Mouse (Mus musculus) ES-Bruce4 (cell line): ENCODE measurements around the gene Dysf. TPM values are rescaled to one million over a fixed set of nuclear protein-coding genes. Genes with fewer than 3 reads are reported as not detected.

Source experiments
- H3K27ac ChIP-seq: 2 replicates; pipeline ENCODE4 v1.5.1; 2012; ENCODE audit warnings: low read length, inconsistent platforms; ENCODE audit not compliant: insufficient read depth
- H3K27me3 ChIP-seq: 2 replicates; pipeline ENCODE4 v1.6.1; 2012; ENCODE audit warnings: mild to moderate bottlenecking, low read length, inconsistent platforms; ENCODE audit not compliant: control insufficient read depth, poor library complexity, insufficient read depth, severe bottlenecking
- H3K36me3 ChIP-seq: 2 replicates; pipeline ENCODE4 v1.6.1; 2012; ENCODE audit warnings: inconsistent platforms, mild to moderate bottlenecking, low read length, moderate library complexity; ENCODE audit not compliant: control insufficient read depth, poor library complexity, insufficient read depth, severe bottlenecking
- H3K4me1 ChIP-seq: one replicate; pipeline ENCODE4 v1.8.1; 2011; ENCODE audit warnings: low read length; ENCODE audit not compliant: control insufficient read depth, insufficient read depth
- H3K4me3 ChIP-seq: 2 replicates; pipeline ENCODE4 v1.5.1; 2011; ENCODE audit warnings: low read depth, mild to moderate bottlenecking, low read length
- H3K9ac ChIP-seq: 2 replicates; pipeline ENCODE4 v1.6.1; 2012; ENCODE audit warnings: low read depth, mild to moderate bottlenecking, inconsistent platforms; ENCODE audit not compliant: poor library complexity, severe bottlenecking
- H3K9me3 ChIP-seq: replicated peaks from 2 replicates; pipeline ENCODE4 v1.6.1; 2012; ENCODE audit warnings: mild to moderate bottlenecking, low read length, inconsistent platforms; ENCODE audit not compliant: control insufficient read depth, poor library complexity, insufficient read depth, severe bottlenecking
- CTCF ChIP-seq: IDR thresholded peaks from one replicate; pipeline ENCODE4 v1.8.1; 2011; ENCODE audit warnings: low read depth, low read length
- EP300 ChIP-seq: IDR thresholded peaks from 2 replicates; pipeline ENCODE4 v1.6.1; 2011; ENCODE audit warnings: low read depth, low read length; ENCODE audit not compliant: insufficient read depth
- POLR2A ChIP-seq: IDR thresholded peaks from one replicate; pipeline ENCODE4 v1.8.1; 2011; ENCODE audit warnings: low read length; ENCODE audit not compliant: insufficient read depth
- polyA plus RNA-seq: library from polyadenylated mRNA; stranded (reverse); fragments of >200 nt; gene quantifications from 2 replicates; pipeline ENCODE4 v1.2.4, GENCODE M21; 2011; ENCODE audit warnings: low read depth; ENCODE audit not compliant: missing spikeins, insufficient read depth, insufficient read length

The Dysf gene
- polyA plus RNA-seq, 1 experiment = 18.5 TPM

DNA sequence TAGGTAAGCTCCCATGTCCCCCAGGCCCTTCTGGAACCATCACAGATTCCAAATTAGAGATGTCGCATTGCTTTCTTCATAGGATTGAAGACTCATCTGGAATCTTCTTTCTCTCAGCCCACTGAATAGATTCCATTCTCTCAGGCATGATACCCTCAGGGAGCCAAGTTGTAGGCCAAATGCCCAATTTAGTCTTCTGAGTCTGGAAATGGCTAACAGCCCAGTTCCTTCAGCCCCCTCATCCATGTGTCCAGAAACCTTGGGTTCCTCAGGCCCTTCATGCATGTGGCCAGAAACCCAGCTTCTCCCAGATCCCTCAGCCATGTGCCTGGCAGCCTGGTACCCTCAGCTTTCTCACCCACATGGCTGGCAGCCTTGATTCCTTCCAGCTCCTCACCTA is 160.2 kb downstream of the Dysf start:
- Histone ChIP-seq H3K27ac (no peak overlapping the region), H3K36me3 (no peaks in the 10 kb centered on the region), H3K27me3 (no peaks in the 10 kb centered on the region), H3K4me1 (no peaks in the 10 kb centered on the region), H3K4me3 (no peak overlapping the region), H3K9ac (no peak overlapping the region), H3K9me3 (no peaks in the 10 kb centered on the region)
- no peak for TF ChIP-seq CTCF
- no peak for TF ChIP-seq POLR2A
- no peak for TF ChIP-seq EP300

DNA sequence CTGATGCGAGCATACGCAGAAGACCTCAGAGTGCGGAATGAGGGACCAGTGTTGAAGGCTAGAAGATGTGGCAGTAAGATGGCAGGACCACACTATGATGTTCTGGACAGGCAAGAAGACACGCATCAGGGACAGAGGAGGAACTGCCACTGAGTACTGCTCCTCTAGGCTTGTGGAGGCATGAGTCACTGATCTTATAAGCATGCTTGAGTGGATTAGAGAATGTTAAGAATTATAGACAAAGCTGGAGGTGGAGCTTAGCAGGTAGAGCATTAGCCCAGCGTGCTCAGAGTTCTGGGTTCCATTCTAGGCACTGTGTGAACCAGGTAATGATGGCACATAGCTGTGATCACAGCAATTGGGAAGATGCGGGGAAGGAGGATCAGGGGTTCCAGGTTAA is 165.2 kb downstream of the Dysf start:
- Histone ChIP-seq H3K4me1 (no peaks in the 10 kb centered on the region), H3K9me3 (no peaks in the 10 kb centered on the region), H3K36me3 (no peaks in the 10 kb centered on the region), H3K27me3 (no peaks in the 10 kb centered on the region), H3K4me3 (no peak overlapping the region), H3K9ac (no peak overlapping the region), H3K27ac (no peak overlapping the region)
- no peak for TF ChIP-seq CTCF
- no peak for TF ChIP-seq EP300
- TF ChIP-seq POLR2A = no peak

DNA sequence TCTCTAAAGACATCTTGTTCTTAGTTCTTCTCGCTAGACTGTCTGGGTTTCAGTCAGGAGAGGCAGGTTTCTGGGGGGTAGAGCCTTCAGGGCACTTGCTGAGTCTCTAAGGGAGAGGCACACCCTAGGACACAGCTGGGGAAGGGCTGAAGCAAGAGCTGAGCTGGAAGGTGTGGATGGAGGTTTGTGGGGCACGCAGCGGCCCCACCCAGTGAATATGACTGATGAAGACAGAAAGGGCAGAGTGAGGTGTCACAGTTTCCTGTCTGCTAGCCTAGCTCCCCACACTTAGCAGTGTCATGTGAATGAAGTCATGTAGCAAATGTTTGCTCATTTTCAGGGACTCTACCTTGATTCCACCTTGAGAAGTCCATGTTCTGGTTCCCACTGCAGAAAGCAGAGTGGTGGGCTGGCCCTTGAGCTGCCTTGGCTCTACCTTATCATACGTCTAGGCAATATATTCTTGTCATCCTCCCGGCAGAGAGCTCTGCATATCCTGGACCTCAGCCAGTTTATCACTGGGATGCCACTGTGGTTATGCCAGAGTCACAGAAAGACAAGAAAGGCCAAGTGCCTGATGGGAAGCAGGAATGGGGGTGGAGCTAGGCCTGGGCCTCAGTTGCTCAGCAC is 170.5 kb downstream of the Dysf start:
- H3K9me3 ChIP-seq = no peaks in the 10 kb centered on the region
- TF ChIP-seq EP300 (no peak), POLR2A (no peak), CTCF (no peak)

DNA sequence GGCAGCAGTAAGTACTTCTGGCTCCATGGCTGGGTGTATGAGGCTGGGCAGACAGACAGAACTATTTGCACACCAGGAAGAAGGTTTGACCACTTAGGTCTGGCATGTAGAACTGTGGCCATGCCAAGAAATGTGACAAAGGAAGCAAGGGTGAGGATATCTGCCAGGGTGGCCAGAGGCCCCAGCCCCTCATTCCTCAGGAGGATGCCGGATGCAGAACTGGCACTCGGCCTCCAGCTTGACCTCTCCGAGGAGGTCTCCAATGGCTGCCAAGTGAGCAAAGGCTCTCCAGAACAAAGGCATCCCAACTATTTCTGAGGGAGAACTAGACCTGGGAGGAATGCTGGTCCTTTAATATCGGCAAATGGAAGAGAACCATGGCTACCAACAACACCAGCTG is 173.1 kb downstream of the Dysf start:
- no peaks in the 10 kb centered on the region for H3K4me1 ChIP-seq
- no peak overlapping the region for H3K9ac ChIP-seq
- H3K27me3 ChIP-seq = no peaks in the 10 kb centered on the region
- no peaks in the 10 kb centered on the region for H3K9me3 ChIP-seq
- no peak overlapping the region for H3K4me3 ChIP-seq
- no peak overlapping the region for H3K27ac ChIP-seq
- no peaks in the 10 kb centered on the region for H3K36me3 ChIP-seq
- TF ChIP-seq EP300 = no peak
- no peak for TF ChIP-seq CTCF
- no peak for TF ChIP-seq POLR2A

More for the DNA sequence above, 170.5 kb downstream of the Dysf start:
- Histone ChIP-seq H3K4me1 (no peaks in the 10 kb centered on the region), H3K27me3 (no peaks in the 10 kb centered on the region), H3K36me3 (no peaks in the 10 kb centered on the region), H3K27ac (no peak overlapping the region), H3K9ac (no peak overlapping the region), H3K4me3 (no peak overlapping the region)

DNA sequence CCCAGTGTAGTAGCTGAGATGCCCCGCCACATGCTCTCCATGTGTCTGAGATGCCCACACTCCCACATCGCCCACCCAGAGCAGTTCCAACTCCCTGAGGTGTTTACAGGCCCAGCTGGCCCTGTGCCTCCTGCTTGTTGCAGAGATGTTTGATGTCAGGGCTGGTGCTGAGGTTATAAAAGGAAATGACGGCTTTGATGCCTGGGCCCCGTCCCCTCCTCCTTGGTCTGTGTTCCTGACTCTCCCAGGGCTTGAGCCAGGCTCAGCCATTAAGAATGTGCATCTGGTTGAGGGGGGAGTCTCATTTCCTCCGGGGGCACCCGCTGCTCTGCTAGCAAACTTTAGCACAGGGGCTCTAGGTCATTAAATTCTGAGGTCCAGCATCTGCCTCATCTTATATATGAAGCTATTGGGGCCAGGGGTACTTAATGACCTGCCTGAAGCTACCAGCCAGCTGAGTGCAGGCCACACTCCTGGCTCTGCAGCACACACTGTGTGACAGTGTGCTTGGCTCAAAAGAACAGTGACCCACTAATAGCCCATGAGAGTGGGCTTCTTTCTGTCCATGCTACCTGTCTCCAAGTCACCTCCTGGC is 183.4 kb downstream of the Dysf start:
- H3K9ac ChIP-seq = no peak overlapping the region
- no peaks in the 10 kb centered on the region for H3K36me3 ChIP-seq
- H3K9me3 ChIP-seq = no peaks in the 10 kb centered on the region
- H3K27ac ChIP-seq = no peak overlapping the region
- no peaks in the 10 kb centered on the region for H3K4me1 ChIP-seq
- no peaks in the 10 kb centered on the region for H3K27me3 ChIP-seq
- TF ChIP-seq POLR2A (no peak), CTCF (no peak)
- no peak overlapping the region for H3K4me3 ChIP-seq

DNA sequence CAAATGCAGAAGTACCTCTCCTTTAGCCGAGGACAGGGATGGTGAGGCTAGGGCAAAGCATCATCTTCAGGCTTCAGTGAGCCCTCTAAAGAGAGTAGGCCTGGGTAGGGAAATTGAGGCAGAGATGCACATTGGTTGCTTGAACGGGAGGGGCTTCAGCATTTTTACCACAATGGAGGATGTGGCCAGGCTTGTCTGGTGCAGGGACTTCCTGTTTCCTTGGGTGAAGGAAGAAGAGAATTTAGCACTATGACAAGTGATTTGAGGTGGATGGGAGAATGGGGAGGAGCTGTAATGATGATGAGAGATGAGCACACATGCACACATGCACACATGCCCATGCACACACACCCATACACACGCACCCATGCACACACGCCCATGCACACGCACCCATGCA is 188.1 kb downstream of the Dysf start:
- H3K4me1 ChIP-seq = no peaks in the 10 kb centered on the region
- no peaks in the 10 kb centered on the region for H3K9me3 ChIP-seq
- no peak overlapping the region for H3K27ac ChIP-seq
- H3K9ac ChIP-seq = no peak overlapping the region
- no peak for TF ChIP-seq CTCF
- TF ChIP-seq POLR2A = no peak
- TF ChIP-seq EP300 = no peak
- H3K4me3 ChIP-seq = no peak overlapping the region
- H3K27me3 ChIP-seq = no peaks in the 10 kb centered on the region
- H3K36me3 ChIP-seq = no peaks in the 10 kb centered on the region
